Mouse (Mus musculus): ENCODE measurements at regions not wholly inside any gene's neighbourhood (a gene's known extent, or its start where the extent isn't known, plus 50 kb on each side); places are given as distances from the start of the nearest gene placed in this dataset.

GRCm38 (mm10) chr16:97304156-97304735 is 52.3 kb upstream of the Bace2 start:
- DNase-seq (ENCODE audit: low spot score in 2 of 2) = no peak
